Mouse (Mus musculus): ENCODE measurements around the gene Trim8. TPM values are rescaled to one million over a fixed set of nuclear protein-coding genes. Genes with fewer than 3 reads are reported as not detected.

The Trim8 gene
- polyA plus RNA-seq, 1 experiment = 62.8 TPM

DNA sequence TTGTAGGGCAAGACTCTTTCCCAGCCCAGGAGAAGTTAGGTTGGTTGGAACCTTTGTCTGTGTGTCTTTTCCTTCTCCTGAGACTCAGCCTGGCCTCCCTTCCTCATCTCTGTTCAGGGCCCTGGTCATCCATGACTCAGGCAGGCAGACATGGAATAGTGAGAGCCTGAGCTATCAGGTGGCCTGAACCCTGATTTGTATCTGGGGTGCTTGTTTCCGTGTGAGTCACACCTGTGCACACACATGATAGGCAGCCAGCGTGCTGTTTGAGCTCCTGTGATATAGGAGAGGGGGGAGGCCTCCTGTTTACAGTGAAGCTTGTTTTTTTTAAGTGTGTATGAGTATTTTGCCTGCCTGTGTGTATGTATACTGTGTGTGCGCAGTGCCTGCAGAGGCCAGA, 7.7 kb downstream of the Trim8 start:
- TF ChIP-seq GATA1 (IDR thresholded peaks at IDR 0.05; ENCODE audit: low read length) = no peak

- no peak for TF ChIP-seq GATA1 (IDR thresholded peaks at IDR 0.05; ENCODE audit: low read length)
Observed at GRCm38 (mm10) chr19:46509736-46510135, 8.2 kb downstream of the Trim8 start.

DNA sequence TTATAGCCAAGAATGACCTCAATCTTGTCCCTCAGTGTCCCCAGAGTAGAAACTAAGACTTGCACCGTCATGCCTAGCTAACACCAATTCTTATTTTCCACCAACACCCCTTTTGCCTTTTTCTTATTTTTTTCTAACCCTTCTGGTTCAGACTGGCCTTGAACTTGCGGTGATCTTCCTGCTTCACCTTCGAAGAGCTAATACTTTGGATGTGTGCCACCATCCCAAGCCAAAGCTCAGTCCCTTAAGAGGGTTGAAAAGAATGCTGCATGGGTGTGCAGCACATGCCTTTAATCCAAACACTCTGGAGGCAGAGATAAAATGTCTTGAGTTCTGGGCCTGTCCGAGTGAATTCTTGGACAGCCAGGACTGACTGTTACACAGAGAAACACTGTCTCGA, 8.9 kb downstream of the Trim8 start:
- no peak for TF ChIP-seq GATA1 (IDR thresholded peaks at IDR 0.05; ENCODE audit: low read length)

DNA sequence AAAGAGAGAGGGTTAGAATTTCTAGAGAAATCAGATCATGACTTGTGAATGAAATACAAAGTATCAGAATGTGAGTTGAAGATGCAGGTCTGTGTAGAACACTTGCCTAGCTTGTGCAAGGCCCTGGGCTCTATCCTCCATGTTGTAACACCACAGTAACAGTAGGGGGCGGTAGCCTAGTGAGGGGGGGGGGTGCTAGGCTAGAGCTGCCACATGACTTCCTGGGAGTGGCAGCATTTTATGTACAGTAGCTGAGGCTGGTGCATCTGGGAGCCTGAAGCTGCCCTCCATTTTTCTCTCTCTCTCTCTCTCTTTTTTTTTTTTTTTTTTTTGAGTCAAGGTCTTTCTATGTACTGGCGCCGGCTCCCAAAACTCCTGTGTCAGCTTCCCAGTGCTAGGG, 9.3 kb downstream of the Trim8 start:
- TF ChIP-seq GATA1 (IDR thresholded peaks at IDR 0.05; ENCODE audit: low read length) = no peak

DNA sequence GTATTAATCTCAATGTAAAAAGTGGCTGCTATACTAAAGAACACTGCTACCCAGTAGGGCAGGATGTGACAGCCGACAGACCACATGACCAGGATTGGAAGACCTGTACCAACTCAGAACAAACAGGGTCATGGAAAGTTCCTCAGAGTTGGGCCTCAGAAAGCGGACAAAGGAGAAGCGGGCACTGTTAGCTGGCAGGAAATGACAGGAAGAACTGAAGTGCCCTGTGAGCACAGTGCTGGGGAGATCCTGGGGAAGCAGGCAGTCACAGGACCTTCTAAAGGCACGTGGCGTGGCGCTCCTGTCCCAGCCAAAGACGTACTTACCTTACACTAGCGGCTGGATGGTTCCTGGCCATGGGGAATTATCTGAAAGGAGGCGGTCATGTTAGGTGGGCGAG, 9.8 kb downstream of the Trim8 start:
- no peak for TF ChIP-seq GATA1 (IDR thresholded peaks at IDR 0.05; ENCODE audit: low read length)

- no peak for TF ChIP-seq GATA1 (IDR thresholded peaks at IDR 0.05; ENCODE audit: low read length)
Observed at GRCm38 (mm10) chr19:46514387-46514786, 12.9 kb downstream of the Trim8 start.

DNA sequence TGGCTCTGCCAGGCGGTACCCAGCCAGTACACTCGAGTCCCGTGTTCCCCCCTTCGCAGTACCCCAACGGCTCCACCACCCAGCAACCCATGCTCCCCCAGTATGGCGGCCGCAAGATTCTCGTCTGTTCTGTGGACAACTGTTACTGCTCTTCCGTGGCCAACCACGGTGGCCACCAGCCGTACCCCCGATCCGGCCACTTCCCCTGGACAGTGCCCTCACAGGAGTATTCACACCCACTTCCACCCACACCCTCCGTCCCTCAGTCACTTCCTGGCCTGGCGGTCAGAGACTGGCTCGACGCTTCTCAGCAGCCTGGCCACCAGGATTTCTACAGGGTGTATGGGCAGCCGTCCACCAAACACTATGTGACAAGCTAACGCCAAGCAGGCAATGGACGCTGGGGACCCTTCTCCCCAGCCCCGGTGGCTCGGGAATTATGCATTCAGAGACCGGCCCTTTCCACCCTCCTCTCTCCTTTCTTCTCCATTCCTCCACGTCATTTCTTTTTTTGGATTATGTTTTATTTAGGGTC, 13.9 kb downstream of the Trim8 start:
- TF ChIP-seq GATA1 (IDR thresholded peaks at IDR 0.05; ENCODE audit: low read length) = no peak

GRCm38 (mm10) chr19:46516667-46517528, 15.4 kb downstream of the Trim8 start:
- TF ChIP-seq GATA1 (IDR thresholded peaks at IDR 0.05; ENCODE audit: low read length) = no peak

DNA sequence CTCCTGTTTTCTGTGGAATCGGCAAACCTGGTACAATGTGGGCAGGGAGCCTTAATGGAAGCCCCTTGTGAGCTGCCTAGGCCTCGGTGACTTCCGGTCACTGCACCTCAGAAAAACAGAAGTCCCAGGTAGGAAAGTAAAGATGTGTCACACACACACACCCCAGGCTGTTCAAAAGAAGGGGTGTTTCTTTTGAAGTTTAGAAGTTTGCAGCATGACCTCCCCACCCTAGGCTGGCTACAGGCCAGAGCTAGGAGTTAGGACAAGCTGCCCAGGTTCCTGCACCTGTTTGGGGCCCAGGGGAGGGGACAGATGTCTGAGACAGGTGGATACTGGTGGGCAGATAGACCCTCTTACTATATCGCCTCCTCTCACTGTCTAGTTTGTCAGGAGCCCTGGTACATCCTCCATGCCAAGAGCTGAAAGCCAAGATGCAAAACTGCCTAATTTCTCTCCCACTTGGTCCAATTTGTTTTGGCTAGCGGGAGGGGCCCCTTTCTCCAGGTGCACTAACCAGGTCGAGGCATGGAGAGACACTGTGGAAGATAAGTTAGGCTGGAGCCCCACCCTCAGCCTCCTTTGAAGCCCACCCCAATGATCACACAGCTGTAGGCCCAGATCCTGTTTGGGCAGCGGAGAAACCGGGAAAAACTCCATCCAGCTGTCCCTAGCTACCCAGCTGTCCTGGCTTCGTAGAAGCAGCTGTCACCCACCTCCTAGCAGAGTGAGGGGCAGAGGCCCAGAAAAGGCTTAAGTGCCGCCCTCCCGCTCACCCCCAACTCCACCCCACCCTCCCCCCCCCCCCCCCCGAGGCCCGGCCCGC, 16.2 kb downstream of the Trim8 start:
- no peak for TF ChIP-seq GATA1 (IDR thresholded peaks at IDR 0.05; ENCODE audit: low read length)

DNA sequence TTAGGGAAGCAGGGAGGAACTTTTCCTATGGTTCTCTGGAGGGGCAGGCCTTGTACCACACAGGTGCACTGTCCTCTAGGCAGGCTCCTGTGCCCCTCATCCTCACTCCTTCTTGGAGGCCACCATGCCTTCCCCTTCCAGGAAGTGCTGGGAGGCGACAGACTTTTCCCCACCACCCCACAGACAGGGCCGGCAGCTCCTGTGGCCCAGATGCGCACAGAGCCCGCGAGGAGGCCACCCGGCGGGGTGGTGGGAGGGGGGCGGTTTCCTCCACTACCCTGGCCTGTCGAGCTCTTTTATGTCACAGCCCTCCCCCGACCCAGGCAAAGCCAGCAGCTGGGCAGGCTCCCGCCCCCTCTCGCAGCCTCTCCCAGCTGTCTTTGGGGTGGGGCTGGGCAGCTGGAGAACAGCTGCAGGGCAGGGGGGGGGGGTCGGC, 16.9 kb downstream of the Trim8 start:
- no peak for TF ChIP-seq GATA1 (IDR thresholded peaks at IDR 0.05; ENCODE audit: low read length)

- TF ChIP-seq GATA1 (IDR thresholded peaks at IDR 0.05; ENCODE audit: low read length) = no peak
Observed at GRCm38 (mm10) chr19:46518828-46519621, 17.5 kb downstream of the Trim8 start.

- no peak for TF ChIP-seq GATA1 (IDR thresholded peaks at IDR 0.05; ENCODE audit: low read length)
Observed at GRCm38 (mm10) chr19:46521698-46522097, 20.2 kb downstream of the Trim8 start.

DNA sequence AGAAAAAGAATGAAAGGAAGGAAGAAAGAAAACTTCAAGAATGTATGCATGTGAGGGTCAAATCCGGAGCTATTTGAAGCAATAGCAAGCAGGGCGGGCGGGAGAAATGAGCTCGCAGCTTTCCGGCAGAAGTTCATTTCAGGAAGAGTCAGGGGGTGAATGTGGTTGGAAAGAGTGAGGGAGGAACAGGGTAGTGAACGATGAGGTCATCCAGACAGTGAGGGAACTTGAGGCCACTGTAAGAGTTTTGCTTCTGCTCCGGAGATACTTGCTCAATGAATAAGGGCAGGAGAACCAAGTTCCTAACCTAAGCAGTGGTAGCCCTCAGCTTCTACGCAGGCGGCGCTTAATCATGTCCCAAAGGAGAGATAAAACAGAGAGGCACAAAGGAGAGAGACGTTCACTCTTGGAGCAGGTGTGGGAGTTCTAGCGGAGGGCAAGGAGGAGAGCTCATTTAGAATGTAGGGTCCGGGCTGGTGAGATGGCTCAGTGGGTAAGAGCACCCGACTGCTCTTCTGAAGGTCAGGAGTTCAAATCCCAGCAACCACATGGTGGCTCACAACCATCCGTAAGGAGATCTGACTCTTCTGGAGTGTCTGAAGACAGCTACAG, 21.0 kb downstream of the Trim8 start:
- no peak for TF ChIP-seq GATA1 (IDR thresholded peaks at IDR 0.05; ENCODE audit: low read length)

- TF ChIP-seq GATA1 (IDR thresholded peaks at IDR 0.05; ENCODE audit: low read length) = no peak
Observed at GRCm38 (mm10) chr19:46523131-46523479, 21.6 kb downstream of the Trim8 start.
